Comparison of ENCODE assay signal across 20 mouse cellular contexts in genomic region chr19:25097506-25097905, GRCm38 (mm10).
A peak's percentile ranks its signal among the peaks of the same experiment; 100 is the strongest.
DNase-seq lines count a peak whose midpoint lies in the region; ATAC-seq and TF ChIP-seq lines count a peak whose summit lies in the region.
"Had no signal": no experiment of that assay in that cellular context is flagged by ENCODE, and none has a peak within 500 bp of the region (broad histone marks: within the 10 kb centered on the region; RNA-seq: fewer than 3 reads in every experiment).

No protein-coding gene starts in this region.

- H3K9me3 ChIP-seq in heart, embryonic 16.5 days (replicated peaks; ENCODE audit: control insufficient read depth, low read length), result no peaks in the 10 kb centered on the region
- no peaks in the 10 kb centered on the region for H3K9me3 ChIP-seq in kidney, embryonic 15.5 days (replicated peaks)
- no peaks in the 10 kb centered on the region for H3K9me3 ChIP-seq in liver, postnatal 0 days (ENCODE audit: low read length)
- no peaks in the 10 kb centered on the region for H3K9me3 ChIP-seq in liver, embryonic 12.5 days (replicated peaks)
- H3K9me3 ChIP-seq: embryonic facial prominence, embryonic 13.5 days; forebrain, embryonic 12.5 days; heart, embryonic 12.5 days; hindbrain, embryonic 15.5 days had no signal

- no peak for TF ChIP-seq CTCF in liver, postnatal 0 days (IDR thresholded peaks at IDR 0.05; ENCODE audit: low read depth)

- no peak for ATAC-seq in heart, embryonic 16.5 days (replicated peaks; ENCODE audit: extremely low read depth, insufficient read depth, low FRiP score)
- no peak for ATAC-seq in kidney, embryonic 15.5 days (replicated peaks; ENCODE audit: low FRiP score)
- ATAC-seq in liver, postnatal 0 days, result no peak
- no peak for ATAC-seq in liver, embryonic 12.5 days
- ATAC-seq: CD4-positive, CD25-positive, alpha-beta regulatory T cell, adult 4 months; forebrain, embryonic 16.5 days had no signal

- no peak overlapping the region for H3K4me2 ChIP-seq in heart, embryonic 16.5 days (ENCODE audit: low read depth, low read length)
- H3K4me2 ChIP-seq in kidney, embryonic 15.5 days, result no peak overlapping the region
- peak overlapping the region; percentile 55 for H3K4me2 ChIP-seq in liver, postnatal 0 days (ENCODE audit: low read depth, low read length)
- H3K4me2 ChIP-seq in liver, embryonic 12.5 days, result no peak overlapping the region
- H3K4me2 ChIP-seq: embryonic facial prominence, embryonic 13.5 days; forebrain, embryonic 12.5 days; hindbrain, embryonic 15.5 days had no signal

- no peak for TF ChIP-seq EP300 in liver, postnatal 0 days (IDR thresholded peaks at IDR 0.05; ENCODE audit: low read depth)

- H3K36me3 ChIP-seq in heart, embryonic 16.5 days (ENCODE audit: control insufficient read depth, insufficient read depth), result no peaks in the 10 kb centered on the region
- H3K36me3 ChIP-seq in kidney, embryonic 15.5 days, result no peaks in the 10 kb centered on the region
- H3K36me3 ChIP-seq in liver, postnatal 0 days (replicated peaks; ENCODE audit: insufficient read depth, low read length), result peaks cover 44% of the 10 kb centered on the region
- H3K36me3 ChIP-seq in liver, embryonic 12.5 days, result peaks cover 40% of the 10 kb centered on the region
- H3K36me3 ChIP-seq: embryonic facial prominence, embryonic 13.5 days; forebrain, embryonic 12.5 days; G1E; heart, embryonic 12.5 days; hindbrain, embryonic 15.5 days had no signal

- peak overlapping the region; percentile 13; the same call in 1 of the 2 replicates for H3K9ac ChIP-seq in heart, embryonic 16.5 days (ENCODE audit: low read length)
- H3K9ac ChIP-seq in kidney, embryonic 15.5 days, result no peak overlapping the region
- no peak overlapping the region for H3K9ac ChIP-seq in liver, postnatal 0 days (replicated peaks)
- no peak overlapping the region for H3K9ac ChIP-seq in liver, embryonic 12.5 days
- H3K9ac ChIP-seq: embryonic facial prominence, embryonic 13.5 days; forebrain, embryonic 12.5 days; heart, embryonic 12.5 days; hindbrain, embryonic 15.5 days had no signal

- no peak for DNase-seq in heart, adult 9 months (ENCODE audit: low spot score in 2 of 2)
- no peak for DNase-seq in kidney, adult 8-10 months
- DNase-seq in liver, postnatal 0 days, result no peak
- no peak for DNase-seq in frontal cortex, adult 2 months (ENCODE audit: extremely low spot score in 1 of 2, low spot score in 1 of 2)
- DNase-seq: adrenal gland, adult 8-10 months; B cell, adult 2 months; cerebellum, adult 2 months; embryo, embryonic 11 days; gastrocnemius, postnatal 14 days; heart, adult 2 months had no signal

- peaks cover 8% of the 10 kb centered on the region for H3K4me1 ChIP-seq in heart, embryonic 16.5 days (ENCODE audit: control insufficient read depth, insufficient read depth, low read length)
- H3K4me1 ChIP-seq in kidney, embryonic 15.5 days, result peaks cover 26% of the 10 kb centered on the region
- 0 out of 2 replicates have a peak, but pooled peaks cover 3% of the 10 kb centered on the region for H3K4me1 ChIP-seq in liver, postnatal 0 days (ENCODE audit: insufficient read depth)
- peaks cover 29% of the 10 kb centered on the region for H3K4me1 ChIP-seq in liver, embryonic 12.5 days
- H3K4me1 ChIP-seq: hindbrain, embryonic 15.5 days had no signal

- no peak overlapping the region for H3K27ac ChIP-seq in heart, embryonic 16.5 days (ENCODE audit: low read length)
- H3K27ac ChIP-seq in kidney, embryonic 15.5 days, result peak overlapping the region; percentile 64
- H3K27ac ChIP-seq in liver, postnatal 0 days (ENCODE audit: low read depth), result 0 out of 2 replicates have a peak overlapping the region, but pooled peaks have one; percentile 24
- no peak overlapping the region for H3K27ac ChIP-seq in liver, embryonic 12.5 days
- H3K27ac ChIP-seq: embryonic facial prominence, embryonic 13.5 days; forebrain, embryonic 12.5 days; heart, adult 2 months; hindbrain, embryonic 15.5 days had no signal

- no peaks in the 10 kb centered on the region for H3K27me3 ChIP-seq in heart, embryonic 16.5 days (ENCODE audit: control insufficient read depth, insufficient read depth, low read length)
- no peaks in the 10 kb centered on the region for H3K27me3 ChIP-seq in kidney, embryonic 15.5 days
- no peaks in the 10 kb centered on the region for H3K27me3 ChIP-seq in liver, postnatal 0 days (ENCODE audit: insufficient read depth, low read length)
- no peaks in the 10 kb centered on the region for H3K27me3 ChIP-seq in liver, embryonic 12.5 days (replicated peaks)
- H3K27me3 ChIP-seq: embryonic facial prominence, embryonic 13.5 days; forebrain, embryonic 12.5 days; heart, embryonic 12.5 days; hindbrain, embryonic 15.5 days had no signal

- no peak overlapping the region for H3K4me3 ChIP-seq in heart, embryonic 16.5 days (ENCODE audit: low read length)
- no peak overlapping the region for H3K4me3 ChIP-seq in kidney, embryonic 15.5 days (replicated peaks)
- no peak overlapping the region for H3K4me3 ChIP-seq in liver, postnatal 0 days (ENCODE audit: low read depth, low read length)
- no peak overlapping the region for H3K4me3 ChIP-seq in liver, embryonic 12.5 days
- H3K4me3 ChIP-seq: embryonic facial prominence, embryonic 13.5 days; forebrain, embryonic 12.5 days; heart, adult 2 months; heart, embryonic 12.5 days; hindbrain, embryonic 15.5 days had no signal

- WGBS in heart, embryonic 16.5 days, result 71% methylated on average over 7 of the region's 7 CpGs
- 20% methylated on average over 7 of the region's 7 CpGs for WGBS in kidney, embryonic 15.5 days
- 51% methylated on average over 7 of the region's 7 CpGs for WGBS in liver, postnatal 0 days (ENCODE audit: insufficient replicate concordance)
- WGBS in liver, embryonic 12.5 days (ENCODE audit: insufficient replicate concordance), result 71% methylated on average over 7 of the region's 7 CpGs

Comparison
In these comparisons a context has a peak if more than half of its experiments do, and no peak if none do; other contexts are left out.
1. H3K27ac ChIP-seq: peak in kidney, embryonic 15.5 days (single experiment) and liver, postnatal 0 days (single experiment); none in heart, embryonic 16.5 days (single experiment) and liver, embryonic 12.5 days (single experiment).